9 mouse cellular contexts compared by ENCODE assay signal in genomic region chr1:134053207-134053606, GRCm38 (mm10). TPM values are rescaled to one million over a fixed set of nuclear protein-coding genes. Genes with fewer than 3 reads are reported as not detected.
DNase-seq lines count a peak whose midpoint lies in the region; ATAC-seq lines count a peak whose summit lies in the region.
"Had no signal": no experiment of that assay in that cellular context is flagged by ENCODE, and none has a peak within 500 bp of the region (broad histone marks: within the 10 kb centered on the region; RNA-seq: fewer than 3 reads in every experiment).

No protein-coding gene starts in this region.

- H3K9me3 ChIP-seq in forebrain, embryonic 14.5 days (replicated peaks; ENCODE audit: control insufficient read depth, low read length), result no peaks in the 10 kb centered on the region
- H3K9me3 ChIP-seq: limb, embryonic 12.5 days had no signal

- H3K36me3 ChIP-seq in forebrain, embryonic 14.5 days (ENCODE audit: control insufficient read depth, insufficient read depth, low read length), result no peaks in the 10 kb centered on the region
- H3K36me3 ChIP-seq: limb, embryonic 12.5 days had no signal

- H3K4me3 ChIP-seq in forebrain, embryonic 14.5 days (ENCODE audit: low read depth, low read length), result no peak overlapping the region
- H3K4me3 ChIP-seq: limb, embryonic 12.5 days had no signal

- WGBS in forebrain, embryonic 14.5 days, result 5% methylated on average over 6 of the region's 6 CpGs

- peak; percentile 70 for DNase-seq in MEL-GATA-1-ER (ENCODE audit: extremely low read depth, low read depth)
- DNase-seq in forebrain, embryonic 14.5 days (ENCODE audit: low spot score), result peak; percentile 89
- DNase-seq in heart, postnatal 4 days, result peak; percentile 93
- DNase-seq in layer of hippocampus, postnatal 10 days (ENCODE audit: low spot score in 2 of 2), result peak; percentile 93
- DNase-seq in lung, postnatal 25 days (ENCODE audit: low spot score), result peak; percentile 88
- DNase-seq in right cerebral cortex, postnatal 10 days (ENCODE audit: low spot score in 2 of 2), result peak; percentile 91 to 93
- DNase-seq in urinary bladder, postnatal 25 days (ENCODE audit: low spot score), result peak; percentile 81

- H3K9ac ChIP-seq in forebrain, embryonic 14.5 days (ENCODE audit: low read length), result no peak overlapping the region
- H3K9ac ChIP-seq: limb, embryonic 12.5 days had no signal

- H3K27me3 ChIP-seq in forebrain, embryonic 14.5 days (replicated peaks; ENCODE audit: control insufficient read depth, insufficient read depth, low read length), result no peaks in the 10 kb centered on the region

- 0 out of 2 replicates have a peak, but pooled peaks have one; percentile 46 for ATAC-seq in cerebellum, adult (ENCODE audit: insufficient number of reproducible peaks, low FRiP score, low TSS enrichment)
- ATAC-seq in forebrain, embryonic 14.5 days, result peak; percentile 62

- no peak overlapping the region for H3K27ac ChIP-seq in forebrain, embryonic 14.5 days (ENCODE audit: low read depth, low read length)
- H3K27ac ChIP-seq: limb, embryonic 12.5 days had no signal

- H3K4me2 ChIP-seq in forebrain, embryonic 14.5 days (ENCODE audit: low read length), result no peak overlapping the region
- H3K4me2 ChIP-seq: limb, embryonic 12.5 days had no signal

- H3K4me1 ChIP-seq in forebrain, embryonic 14.5 days (ENCODE audit: control insufficient read depth, insufficient read depth, low read length), result peaks cover 2% of the 10 kb centered on the region

RNA-seq across cellular contexts. Expression of gene Fmod, which starts 16.2 kb away (rescaled TPM):
- 3.3 and 7.7 TPM in 2 replicates for polyA plus RNA-seq in forebrain, embryonic 14.5 days (2014; fragmentation: Nextera tagmentation; extraction: Ambion mirVana)
- total RNA-seq in heart, postnatal 4 days (2021), result 10 to 100 TPM; 18.7 to 21.9 TPM
- 1 to 10 TPM; 5.3 to 9.5 TPM for total RNA-seq in layer of hippocampus, postnatal 10 days (2021)

RNA-seq across cellular contexts. Expression of gene Btg2, which starts 25.7 kb away (rescaled TPM):
- 67.3 and 82.6 TPM in 2 replicates for polyA plus RNA-seq in forebrain, embryonic 14.5 days (2014; fragmentation: Nextera tagmentation; extraction: Ambion mirVana)
- total RNA-seq in heart, postnatal 4 days (2021), result 10 to 100 TPM; 27.5 to 36.2 TPM
- total RNA-seq in layer of hippocampus, postnatal 10 days (2021), result 10 to 100 TPM; 13.1 to 14.3 TPM

RNA-seq across cellular contexts. Expression of gene Chit1, which starts 57.8 kb away (rescaled TPM):
- 0.13 TPM in 1 of 2 replicates, not detected in the other for polyA plus RNA-seq in forebrain, embryonic 14.5 days (2014; fragmentation: Nextera tagmentation; extraction: Ambion mirVana)
- total RNA-seq in heart, postnatal 4 days (2021), result not detected
- total RNA-seq in layer of hippocampus, postnatal 10 days (2021), result under 1 TPM; 0.51 to 0.53 TPM
- polyA plus RNA-seq: limb, embryonic 12.5 days had no signal
